Mouse (Mus musculus) limb, embryonic 15.5 days (tissue): ENCODE data around the gene Fbxl16. TPM values are rescaled to one million over a fixed set of nuclear protein-coding genes. Genes with fewer than 3 reads are reported as not detected.

Experiments
- ATAC-seq: fragments of 200-750 bp; cut with Nextera tagmentation; 2 replicates; pipeline ENCODE4 v1.8.0; 2017; ENCODE audit warnings: low read depth, moderate TSS enrichment; ENCODE audit not compliant: insufficient number of reproducible peaks, low FRiP score, low TSS enrichment
- H3K27ac ChIP-seq: fragments of 300-500 bp; sonication (generic); 2 replicates; pipeline ENCODE4 v1.5.1; 2015; ENCODE audit warnings: moderate library complexity, mild to moderate bottlenecking, inconsistent platforms
- H3K27me3 ChIP-seq: fragments of 300-500 bp; sonication (generic); 2 replicates; pipeline ENCODE4 v1.6.1; 2015; ENCODE audit warnings: inconsistent platforms
- H3K36me3 ChIP-seq: fragments of 300-500 bp; sonication (generic); 2 replicates; pipeline ENCODE4 v1.6.1; 2015; ENCODE audit warnings: inconsistent platforms
- H3K4me1 ChIP-seq: fragments of 300-500 bp; sonication (generic); 2 replicates; pipeline ENCODE4 v1.6.1; 2015; ENCODE audit warnings: inconsistent platforms
- H3K4me2 ChIP-seq: fragments of 300-500 bp; sonication (generic); 2 replicates; pipeline ENCODE4 v1.6.1; 2015; ENCODE audit warnings: mild to moderate bottlenecking, inconsistent platforms
- H3K4me3 ChIP-seq: fragments of 300-500 bp; sonication (generic); 2 replicates; pipeline ENCODE4 v1.5.1; 2015; ENCODE audit warnings: mild to moderate bottlenecking, inconsistent platforms
- H3K9ac ChIP-seq: fragments of 300-500 bp; sonication (generic); 2 replicates; pipeline ENCODE4 v1.6.1; 2015; ENCODE audit warnings: inconsistent platforms
- H3K9me3 ChIP-seq: fragments of 300-500 bp; sonication (generic); 2 replicates; pipeline ENCODE4 v1.6.1; 2016; ENCODE audit warnings: inconsistent platforms
- WGBS: fragments of 180-500 bp; shearing (Covaris S2); methylation state at CpG from one replicate; pipeline ENCODE4 v1.1.7; 2015; 5-methylcytosine and 5-hydroxymethylcytosine counted together
- polyA plus RNA-seq: library from polyadenylated mRNA; unstranded; fragments of >200 nt; fragmentation: Nextera tagmentation; extraction: Ambion mirVana; gene quantifications from 2 replicates; pipeline ENCODE4 v1.2.1, GENCODE M21; 2015

Fbxl16 gene
- polyA plus RNA-seq, 1 experiment from 2014 or later: 2.7 TPM

DNA sequence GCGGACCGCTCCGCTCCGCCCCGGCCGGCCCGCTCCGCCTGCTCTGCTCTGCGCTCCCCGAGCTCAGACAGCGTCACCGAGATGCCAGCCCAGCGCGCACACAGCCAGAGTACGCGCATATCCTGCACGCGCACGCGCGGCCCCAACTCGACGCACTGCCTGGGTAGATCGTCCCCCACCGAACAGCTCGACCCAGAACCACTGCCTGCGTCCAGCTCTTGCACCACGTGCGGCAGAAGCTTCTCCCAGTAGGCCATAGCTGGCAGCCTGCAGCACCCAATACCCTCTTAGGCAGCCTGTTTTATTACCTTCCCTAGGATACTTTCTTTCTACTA, 28.2 kb downstream of the Fbxl16 start, which contains the start of gene Rhbdl1:
Rhbdl1 (minus strand) TSS at position 220 of the 335 bp plus-strand sequence.
- Histone ChIP-seq H3K27me3 (no peaks in the 10 kb centered on the region), H3K36me3 (peaks cover 52% of the 10 kb centered on the region), H3K4me1 (peaks cover 43% of the 10 kb centered on the region), H3K9me3 (no peaks in the 10 kb centered on the region), H3K9ac (peak within 1 kb of the TSS; percentile 41), H3K4me2 (peak within 1 kb of the TSS; percentile 86), H3K4me3 (peak within 1 kb of the TSS; percentile 38), H3K27ac (peak within 1 kb of the TSS; percentile 47; the same call in 1 of the 2 replicates)
- no peak for ATAC-seq
- WGBS: 3% methylated on average over 29 of the region's 29 CpGs

DNA sequence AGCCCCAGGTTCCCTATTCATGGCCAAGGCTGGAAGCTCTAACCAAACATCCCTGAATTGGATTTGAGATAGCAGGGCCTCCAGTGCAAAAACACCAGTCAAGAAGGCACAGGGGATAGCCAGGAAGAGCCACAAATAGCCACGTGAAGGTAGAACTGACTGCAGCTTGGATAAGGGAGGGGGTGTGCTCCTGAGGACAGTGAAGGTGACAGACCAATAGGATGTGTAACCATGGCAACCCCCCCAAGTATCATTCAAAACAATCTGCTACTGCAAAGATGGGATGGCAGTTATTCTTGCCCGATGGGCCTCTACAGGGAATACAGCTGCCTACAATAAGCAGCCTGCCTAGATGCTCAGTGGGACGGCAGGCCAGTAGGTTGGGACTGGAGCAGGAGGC, 28.6 kb downstream of the Fbxl16 start:
- H3K4me1 ChIP-seq: peaks cover 42% of the 10 kb centered on the region
- no peaks in the 10 kb centered on the region for H3K9me3 ChIP-seq
- H3K27ac ChIP-seq: 0 out of 2 replicates have a peak overlapping the region, but pooled peaks have one; percentile 47
- peaks cover 57% of the 10 kb centered on the region for H3K36me3 ChIP-seq
- H3K9ac ChIP-seq: 0 out of 2 replicates have a peak overlapping the region, but pooled peaks have one; percentile 41
- H3K4me2 ChIP-seq: peak overlapping the region; percentile 75; the same call in 1 of the 2 replicates
- 60% methylated on average over 3 of the region's 3 CpGs for WGBS
- H3K27me3 ChIP-seq: no peaks in the 10 kb centered on the region
- peak overlapping the region; percentile 38; the same call in 1 of the 2 replicates for H3K4me3 ChIP-seq
- no peak for ATAC-seq

DNA sequence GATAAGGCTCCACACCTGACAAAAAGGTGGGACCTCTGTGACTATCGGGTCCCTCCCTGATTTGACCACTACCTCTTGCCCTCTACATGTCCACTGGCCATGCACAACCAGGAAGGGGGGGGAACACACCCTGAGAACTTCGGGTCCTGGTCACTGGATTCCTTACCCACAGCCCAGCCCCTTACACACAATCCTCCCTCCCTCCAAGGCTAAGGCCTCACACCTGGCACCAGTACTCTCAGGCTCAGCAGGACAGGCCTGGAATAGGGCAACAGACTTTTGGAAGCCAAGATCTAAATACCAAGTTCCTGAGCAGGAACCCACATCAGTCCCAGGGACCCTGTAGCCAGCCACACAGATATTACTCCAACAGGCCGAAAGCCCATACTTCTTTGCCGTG, 30.0 kb downstream of the Fbxl16 start:
- Histone ChIP-seq H3K4me1 (peaks cover 49% of the 10 kb centered on the region), H3K4me3 (no peak overlapping the region), H3K4me2 (no peak overlapping the region), H3K9me3 (no peaks in the 10 kb centered on the region), H3K27me3 (no peaks in the 10 kb centered on the region), H3K36me3 (peaks cover 61% of the 10 kb centered on the region), H3K27ac (no peak overlapping the region), H3K9ac (no peak overlapping the region)
- ATAC-seq: no peak
- WGBS: 84% methylated on average over 4 of the region's 4 CpGs

DNA sequence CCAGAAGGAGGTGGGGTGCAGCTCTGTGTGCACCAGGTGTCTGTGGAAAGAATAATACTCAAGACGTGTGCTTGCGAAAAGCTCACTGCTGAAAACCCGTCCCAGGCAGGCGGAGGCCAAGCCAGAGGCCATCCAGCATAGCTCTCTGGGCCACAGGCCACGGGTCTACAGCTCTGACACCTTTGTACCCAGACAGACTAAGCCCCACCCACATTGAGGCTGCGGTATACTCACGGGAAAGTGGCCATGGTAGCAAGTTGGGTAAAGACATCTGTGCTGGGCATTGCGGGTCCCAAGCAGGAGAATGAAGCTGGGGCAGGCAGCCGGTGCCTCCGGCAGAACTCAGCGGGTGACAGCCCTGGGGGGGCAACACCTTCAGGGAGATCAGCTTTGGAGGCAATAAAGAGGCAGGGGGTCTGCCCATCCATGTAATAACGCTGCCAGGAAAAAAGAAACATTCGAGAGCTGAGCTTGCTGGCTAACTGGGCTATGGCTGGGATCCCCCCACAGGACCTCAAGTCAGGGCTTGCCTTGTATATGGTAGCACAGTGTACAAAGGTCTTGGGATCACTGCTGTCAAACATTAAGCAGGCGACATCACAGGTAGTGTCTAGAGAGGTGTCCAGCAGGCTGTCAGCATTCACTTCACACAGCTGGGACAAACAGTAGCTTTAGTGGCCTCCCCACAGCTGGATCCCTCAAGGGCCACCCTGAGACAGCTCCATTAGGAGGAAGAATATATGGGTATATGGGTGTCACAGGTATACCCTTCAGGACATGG, 30.8 kb downstream of the Fbxl16 start:
- Histone ChIP-seq H3K9me3 (no peaks in the 10 kb centered on the region), H3K9ac (no peak overlapping the region), H3K4me2 (no peak overlapping the region), H3K4me3 (no peak overlapping the region), H3K27ac (no peak overlapping the region), H3K36me3 (peaks cover 61% of the 10 kb centered on the region), H3K27me3 (no peaks in the 10 kb centered on the region), H3K4me1 (peaks cover 44% of the 10 kb centered on the region)
- no peak for ATAC-seq
- 79% methylated on average over 14 of the region's 14 CpGs for WGBS

DNA sequence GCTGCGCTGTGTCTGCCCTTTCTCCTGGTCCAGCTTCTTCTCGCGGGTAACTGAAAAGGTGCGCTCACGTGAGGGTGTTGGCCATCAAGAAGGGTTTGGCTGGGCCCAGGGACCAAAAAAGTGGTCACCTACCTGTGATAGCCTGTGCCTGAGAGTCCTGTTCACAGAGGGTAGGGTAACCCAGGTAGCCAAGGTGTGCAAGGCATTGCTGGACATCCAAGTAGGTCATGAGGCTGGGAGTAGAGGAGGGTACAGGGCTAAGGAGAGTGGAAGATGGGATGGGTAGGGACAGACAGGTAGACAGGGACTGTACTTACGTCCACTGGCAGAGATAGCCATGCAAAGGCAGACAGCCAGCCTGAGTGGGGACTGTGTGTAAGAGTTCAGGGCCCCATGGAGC, 31.6 kb downstream of the Fbxl16 start:
- no peak overlapping the region for H3K4me2 ChIP-seq
- H3K4me3 ChIP-seq: no peak overlapping the region
- no peak for ATAC-seq
- no peak overlapping the region for H3K9ac ChIP-seq
- no peak overlapping the region for H3K27ac ChIP-seq
- peaks cover 53% of the 10 kb centered on the region for H3K36me3 ChIP-seq
- H3K4me1 ChIP-seq: peaks cover 40% of the 10 kb centered on the region
- no peaks in the 10 kb centered on the region for H3K27me3 ChIP-seq
- WGBS: 96% methylated on average over 6 of the region's 6 CpGs
- no peaks in the 10 kb centered on the region for H3K9me3 ChIP-seq

DNA sequence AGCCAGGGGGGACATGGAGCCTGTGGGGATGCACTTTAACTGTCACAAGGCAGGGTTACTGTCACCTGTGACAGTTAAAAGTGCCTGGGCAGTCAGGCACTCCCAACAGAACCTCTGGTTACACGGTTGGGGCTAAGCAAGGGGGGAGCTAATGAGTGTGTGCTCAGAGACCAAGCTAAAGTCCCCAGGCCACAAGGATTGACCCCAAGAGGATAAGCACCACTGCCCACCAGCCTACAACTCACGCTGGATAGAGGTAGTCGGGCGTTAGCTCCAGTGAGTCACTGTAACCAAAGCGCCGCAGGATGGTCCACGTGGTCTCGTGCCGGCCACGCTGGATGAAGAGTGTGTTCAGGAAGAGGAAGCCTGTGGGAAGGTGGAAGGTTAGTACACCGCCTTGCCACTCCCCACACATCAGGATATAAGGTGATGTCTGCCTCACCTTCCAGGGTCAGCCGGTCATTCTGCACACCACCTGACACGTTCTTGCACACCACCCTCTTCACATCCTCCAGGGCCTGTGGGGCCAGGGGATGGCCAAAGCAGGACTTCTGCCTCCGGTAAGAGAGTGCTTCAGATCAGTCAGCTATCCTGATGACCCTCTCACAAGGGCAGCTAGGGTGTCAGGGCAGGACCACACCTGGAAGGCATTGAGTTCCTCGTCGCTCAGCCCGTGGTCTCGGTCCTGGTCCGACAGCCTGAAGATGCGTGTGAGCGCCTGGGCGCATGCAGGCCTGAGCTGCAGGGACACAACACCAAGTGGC, 32.4 kb downstream of the Fbxl16 start, which contains the start of gene Gm20683:
Gm20683 (minus strand) TSS at position 647 of the 764 bp plus-strand sequence.
- no peak within 1 kb of the TSS for H3K27ac ChIP-seq
- ATAC-seq: no peak
- no peak within 1 kb of the TSS for H3K4me2 ChIP-seq
- H3K9me3 ChIP-seq: no peaks in the 10 kb centered on the region
- WGBS: 94% methylated on average over 22 of the region's 22 CpGs
- peaks cover 56% of the 10 kb centered on the region for H3K36me3 ChIP-seq
- H3K4me1 ChIP-seq: peaks cover 33% of the 10 kb centered on the region
- H3K27me3 ChIP-seq: no peaks in the 10 kb centered on the region
- H3K9ac ChIP-seq: no peak within 1 kb of the TSS
- H3K4me3 ChIP-seq: no peak within 1 kb of the TSS

DNA sequence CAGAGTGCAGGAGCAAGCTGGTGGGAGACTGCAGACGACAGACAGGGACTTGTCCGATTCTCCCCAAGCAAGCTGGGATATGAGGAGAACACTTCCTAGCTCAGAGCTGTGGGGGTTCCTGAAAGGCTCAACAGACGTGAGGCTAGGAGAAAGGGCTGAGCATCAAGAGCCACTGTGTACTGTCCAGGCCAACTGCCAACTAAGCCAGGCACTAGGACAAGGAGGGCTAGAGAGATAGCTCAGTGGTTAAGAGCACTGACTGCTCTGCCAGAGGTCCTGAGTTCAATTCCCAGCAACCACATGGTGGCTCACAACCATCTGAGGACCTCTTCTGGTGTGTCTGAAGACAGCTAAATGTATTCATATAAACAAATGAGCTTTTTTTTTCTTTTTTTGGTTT, 33.6 kb downstream of the Fbxl16 start:
- 72% methylated on average over 3 of the region's 3 CpGs for WGBS
- no peak for ATAC-seq
- H3K4me1 ChIP-seq: peaks cover 21% of the 10 kb centered on the region
- no peaks in the 10 kb centered on the region for H3K27me3 ChIP-seq
- no peak overlapping the region for H3K27ac ChIP-seq
- no peak overlapping the region for H3K9ac ChIP-seq
- peaks cover 65% of the 10 kb centered on the region for H3K36me3 ChIP-seq
- H3K4me3 ChIP-seq: no peak overlapping the region
- H3K9me3 ChIP-seq: no peaks in the 10 kb centered on the region
- H3K4me2 ChIP-seq: no peak overlapping the region

DNA sequence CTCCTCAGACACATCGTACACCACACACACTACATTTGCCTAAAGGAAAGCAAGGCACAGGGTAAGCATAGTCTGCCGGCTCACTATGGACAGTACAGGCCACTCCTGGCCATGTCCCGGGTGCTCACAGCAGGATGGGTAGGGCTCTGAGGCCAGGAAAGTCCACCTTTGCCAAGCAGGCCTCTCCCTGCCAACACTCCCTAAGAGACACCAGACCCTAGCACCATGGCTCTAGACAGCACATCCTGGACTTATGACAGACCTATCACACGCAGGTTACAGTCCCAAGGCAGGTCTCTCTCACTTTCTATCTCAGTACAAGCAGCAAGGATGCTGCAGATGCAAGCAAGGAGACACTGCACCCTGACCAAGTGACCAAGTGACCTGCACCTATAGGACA, 34.2 kb downstream of the Fbxl16 start:
- peaks cover 18% of the 10 kb centered on the region for H3K4me1 ChIP-seq
- H3K27ac ChIP-seq: no peak overlapping the region
- H3K4me2 ChIP-seq: peak overlapping the region; percentile 62
- H3K9me3 ChIP-seq: no peaks in the 10 kb centered on the region
- H3K27me3 ChIP-seq: no peaks in the 10 kb centered on the region
- peak overlapping the region; percentile 77 for H3K4me3 ChIP-seq
- ATAC-seq: no peak
- H3K36me3 ChIP-seq: peaks cover 67% of the 10 kb centered on the region
- H3K9ac ChIP-seq: 0 out of 2 replicates have a peak overlapping the region, but pooled peaks have one; percentile 68
- WGBS: 92% methylated on average over 4 of the region's 4 CpGs

DNA sequence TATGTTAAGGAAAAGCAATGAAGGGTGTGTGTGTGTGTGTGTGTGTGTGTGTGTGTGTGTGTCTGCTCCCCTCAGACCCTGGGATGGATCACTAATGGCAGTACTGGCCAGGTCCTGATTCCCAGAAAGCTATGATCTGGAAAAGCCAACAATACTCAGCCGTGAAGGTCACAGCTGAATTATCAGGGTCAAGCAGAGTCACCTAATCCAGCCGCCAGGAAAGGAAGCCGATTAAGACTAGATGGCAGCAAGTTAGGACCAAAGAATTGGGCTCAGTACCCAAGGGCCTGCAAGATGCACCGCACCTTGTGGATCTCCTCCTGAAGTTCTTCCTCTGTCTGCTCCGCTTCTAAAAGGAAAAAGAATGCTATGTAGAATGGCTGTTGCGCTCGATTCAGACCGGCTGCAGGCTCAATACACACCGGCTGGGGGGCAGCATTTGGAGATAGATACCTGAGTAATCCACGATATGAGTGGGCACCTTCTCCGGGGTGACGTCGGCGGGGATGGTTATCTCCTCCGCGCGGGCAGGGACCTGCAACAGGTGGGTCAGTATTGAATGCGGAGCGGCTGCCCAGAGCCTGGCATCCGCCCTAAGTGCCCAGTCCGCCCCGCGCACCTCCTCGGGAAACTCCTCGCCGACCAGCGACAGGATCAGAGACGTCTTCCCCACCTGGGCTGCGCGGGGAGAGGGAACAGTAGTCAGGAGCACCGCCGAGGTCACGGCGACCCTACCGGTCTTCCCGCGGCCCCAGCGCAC, 34.9 kb downstream of the Fbxl16 start:
- ATAC-seq: 0 out of 2 replicates have a peak, but pooled peaks have one; percentile 1
- Histone ChIP-seq H3K36me3 (peaks cover 66% of the 10 kb centered on the region), H3K4me3 (peak overlapping the region; percentile 77), H3K4me2 (peak overlapping the region; percentile 62), H3K9ac (peak overlapping the region; percentile 68), H3K27me3 (no peaks in the 10 kb centered on the region), H3K27ac (peak overlapping the region; percentile 89), H3K4me1 (peaks cover 18% of the 10 kb centered on the region), H3K9me3 (no peaks in the 10 kb centered on the region)
- WGBS: 3% methylated on average over 35 of the region's 38 CpGs

DNA sequence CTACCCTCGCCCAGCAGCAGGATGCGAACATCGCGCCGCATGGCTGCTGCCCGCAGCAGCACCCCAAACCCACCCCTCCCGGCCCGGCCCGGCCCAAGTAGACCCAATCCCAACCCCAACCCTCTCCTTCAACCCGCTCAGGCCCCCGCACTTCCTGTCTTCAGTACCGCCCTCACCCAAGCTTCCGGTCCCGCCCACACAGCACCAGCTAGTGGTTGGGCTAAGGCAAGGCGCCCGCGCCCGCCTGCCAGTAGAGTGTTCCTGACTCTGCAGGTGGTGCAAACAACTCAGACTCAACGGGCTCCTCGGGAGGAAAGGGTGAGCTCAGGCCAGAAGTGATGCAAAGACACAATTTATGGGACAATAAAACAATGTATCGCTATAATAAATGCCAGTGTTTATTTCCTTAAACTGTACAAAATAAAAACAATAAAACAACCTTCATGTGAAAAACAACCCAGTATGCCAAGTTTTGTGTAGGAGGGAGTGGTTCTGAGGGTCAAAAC, 35.6 kb downstream of the Fbxl16 start, which contains the start of gene Rhot2:
Rhot2 (minus strand) TSS at position 456 of the 506 bp plus-strand sequence.
- H3K4me2 ChIP-seq: peak within 1 kb of the TSS; percentile 62
- under 1% methylated on average over 21 of the region's 21 CpGs for WGBS
- H3K36me3 ChIP-seq: peaks cover 64% of the 10 kb centered on the region
- H3K27ac ChIP-seq: peak within 1 kb of the TSS; percentile 89
- no peaks in the 10 kb centered on the region for H3K27me3 ChIP-seq
- H3K9ac ChIP-seq: peak within 1 kb of the TSS; percentile 68
- ATAC-seq: peak; percentile 89
- peak within 1 kb of the TSS; percentile 77 for H3K4me3 ChIP-seq
- peaks cover 18% of the 10 kb centered on the region for H3K4me1 ChIP-seq
- no peaks in the 10 kb centered on the region for H3K9me3 ChIP-seq

DNA sequence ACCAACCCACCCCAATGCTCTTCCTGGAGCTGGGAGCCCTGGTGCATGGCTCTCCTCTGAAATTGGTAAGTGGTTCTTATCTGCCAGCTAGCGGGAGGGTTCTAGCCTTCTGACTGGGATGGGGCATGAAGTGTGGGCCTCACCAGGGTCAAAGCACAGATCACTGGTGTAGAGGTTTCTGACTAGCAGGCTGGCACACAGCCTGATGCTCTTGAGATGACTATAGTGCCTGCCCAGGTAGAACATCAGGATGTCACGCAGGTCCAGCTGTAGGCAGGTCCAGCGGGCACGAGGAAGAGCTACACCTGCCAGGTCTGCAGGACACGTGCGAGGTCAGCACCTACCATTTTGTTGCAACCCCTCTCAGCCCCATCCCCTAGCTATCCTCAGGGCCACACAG, 51.3 kb downstream of the Fbxl16 start:
- Histone ChIP-seq H3K4me2 (peak overlapping the region; percentile 81), H3K9ac (no peak overlapping the region), H3K27me3 (no peaks in the 10 kb centered on the region), H3K4me1 (peaks cover 11% of the 10 kb centered on the region), H3K27ac (no peak overlapping the region), H3K4me3 (peak overlapping the region; percentile 64; the same call in 1 of the 2 replicates), H3K36me3 (peaks cover 3% of the 10 kb centered on the region; the same call in 1 of the 2 replicates), H3K9me3 (no peaks in the 10 kb centered on the region)
- 86% methylated on average over 6 of the region's 6 CpGs for WGBS
- ATAC-seq: no peak
